Mouse (Mus musculus) midbrain, postnatal 0 days (tissue): Measurements from ENCODE around the gene Nhej1. TPM values are rescaled to one million over a fixed set of nuclear protein-coding genes. Genes with fewer than 3 reads are reported as not detected.

Experiments
- ATAC-seq: fragments of 200-750 bp; cut with Nextera tagmentation; 2 replicates; pipeline ENCODE4 v1.8.0; 2017; ENCODE audit warnings: moderate number of reproducible peaks, mild to moderate bottlenecking, moderate TSS enrichment, moderate library complexity; ENCODE audit not compliant: low FRiP score
- DNase-seq: peaks from one replicate; pipeline ENCODE4 v3.0.0-alpha.2; 2015; ENCODE audit warnings: low spot score
- H3K27ac ChIP-seq: fragments of 300-500 bp; sonication (generic); 2 replicates; pipeline ENCODE4 v1.5.1; 2014; ENCODE audit warnings: low read depth, mild to moderate bottlenecking, low read length, mixed read lengths
- H3K27me3 ChIP-seq: fragments of 300-500 bp; sonication (generic); 2 replicates; pipeline ENCODE4 v1.6.1; 2014; ENCODE audit warnings: low read length, control low read depth, mixed read lengths; ENCODE audit not compliant: insufficient read depth
- H3K36me3 ChIP-seq: fragments of 300-500 bp; sonication (generic); 2 replicates; pipeline ENCODE4 v1.6.1; 2014; ENCODE audit warnings: low read length, control low read depth, mixed read lengths; ENCODE audit not compliant: insufficient read depth
- H3K4me1 ChIP-seq: fragments of 300-500 bp; sonication (generic); 2 replicates; pipeline ENCODE4 v1.6.1; 2014; ENCODE audit warnings: mild to moderate bottlenecking, control low read depth, antibody characterized with exemption, low read length, mixed read lengths; ENCODE audit not compliant: insufficient read depth
- H3K4me2 ChIP-seq: fragments of 300-500 bp; sonication (generic); 2 replicates; pipeline ENCODE4 v1.6.1; 2014; ENCODE audit warnings: low read depth, mild to moderate bottlenecking, low read length, mixed read lengths; ENCODE audit not compliant: poor library complexity, severe bottlenecking
- H3K4me3 ChIP-seq: fragments of 300-500 bp; sonication (generic); 2 replicates; pipeline ENCODE4 v1.5.1; 2014; ENCODE audit warnings: low read depth, mild to moderate bottlenecking, low read length, moderate library complexity
- H3K9ac ChIP-seq: fragments of 300-500 bp; sonication (generic); replicated peaks from 2 replicates; pipeline ENCODE4 v1.6.1; 2014; ENCODE audit warnings: mild to moderate bottlenecking, low read length, moderate library complexity, mixed read lengths; ENCODE audit not compliant: poor library complexity, severe bottlenecking
- H3K9me3 ChIP-seq: fragments of 300-500 bp; sonication (generic); 2 replicates; pipeline ENCODE4 v1.6.1; 2016; ENCODE audit warnings: low read length, control low read depth
- CTCF ChIP-seq: IDR thresholded peaks from 2 replicates; pipeline ENCODE4 v1.5.1; 2016; ENCODE audit warnings: antibody characterized with exemption, mild to moderate bottlenecking
- WGBS: fragments of 180-500 bp; shearing (Covaris S2); extraction: QIAGEN DNeasy Blood & Tissue Kit; methylation state at CpG from one replicate; pipeline ENCODE4 v1.1.7; 2014; 5-methylcytosine and 5-hydroxymethylcytosine counted together
- polyA plus RNA-seq: library from polyadenylated mRNA; unstranded; fragments of >200 nt; fragmentation: Nextera tagmentation; extraction: Ambion mirVana; gene quantifications from 2 replicates; pipeline ENCODE4 v1.2.1, GENCODE M21; 2015
- total RNA-seq: library from RNA; depleted of rRNA; stranded (reverse); fragments of >200 nt; gene quantifications from 2 replicates; pipeline ENCODE4 v1.2.3, GENCODE M21; 2014

The Nhej1 gene
- total and polyA plus RNA-seq, 2 experiments from 2014 or later: 2.4 to 3.4 TPM

GRCm38 (mm10) chr1:75128641-75129040 lies 3.6 kb upstream of the Nhej1 start:
- Histone ChIP-seq H3K27me3 (no peaks in the 10 kb centered on the region), H3K27ac (no peak overlapping the region), H3K9me3 (no peaks in the 10 kb centered on the region), H3K4me1 (no peaks in the 10 kb centered on the region), H3K9ac (no peak overlapping the region), H3K4me2 (no peak overlapping the region), H3K4me3 (no peak overlapping the region), H3K36me3 (no peaks in the 10 kb centered on the region)
- 78% methylated on average over 3 of the region's 3 CpGs for WGBS
- no peak for TF ChIP-seq CTCF
- no peak for DNase-seq
- no peak for ATAC-seq

- Histone ChIP-seq H3K4me1 (no peaks in the 10 kb centered on the region), H3K9me3 (no peaks in the 10 kb centered on the region), H3K4me2 (peak overlapping the region; percentile 50), H3K36me3 (no peaks in the 10 kb centered on the region), H3K9ac (peak overlapping the region; percentile 66; the same call in 1 of the 2 replicates), H3K4me3 (peak overlapping the region; percentile 61), H3K27me3 (no peaks in the 10 kb centered on the region), H3K27ac (peak overlapping the region; percentile 82)
- WGBS: 34% methylated on average over 5 of the region's 5 CpGs
- DNase-seq: no peak
- no peak for ATAC-seq
- TF ChIP-seq CTCF: no peak
Observed at GRCm38 (mm10) chr1:75125418-75125817, 418 bp upstream of the Nhej1 start.

- no peaks in the 10 kb centered on the region for H3K4me1 ChIP-seq
- no peak overlapping the region for H3K4me3 ChIP-seq
- H3K9ac ChIP-seq: no peak overlapping the region
- 80% methylated on average over 3 of the region's 3 CpGs for WGBS
- no peak overlapping the region for H3K4me2 ChIP-seq
- peak; percentile 22; the same call in 1 of the 2 replicates for TF ChIP-seq CTCF
- no peaks in the 10 kb centered on the region for H3K36me3 ChIP-seq
- H3K27ac ChIP-seq: no peak overlapping the region
- DNase-seq (no peak), ATAC-seq (no peak)
- H3K27me3 ChIP-seq: no peaks in the 10 kb centered on the region
- H3K9me3 ChIP-seq: no peaks in the 10 kb centered on the region
Observed at GRCm38 (mm10) chr1:75122211-75122610, 2.8 kb downstream of the Nhej1 start.

GRCm38 (mm10) chr1:75052091-75052490 lies 72.9 kb downstream of the Nhej1 start:
- Histone ChIP-seq H3K4me2 (no peak overlapping the region), H3K4me1 (no peaks in the 10 kb centered on the region), H3K36me3 (no peaks in the 10 kb centered on the region), H3K4me3 (no peak overlapping the region), H3K9me3 (no peaks in the 10 kb centered on the region), H3K27me3 (no peaks in the 10 kb centered on the region), H3K9ac (no peak overlapping the region), H3K27ac (no peak overlapping the region)
- TF ChIP-seq CTCF: peak; percentile 83
- no peak for ATAC-seq
- 30% methylated on average over 4 of the region's 4 CpGs for WGBS
- peak; percentile 72 for DNase-seq

GRCm38 (mm10) chr1:75051428-75051827 lies 73.6 kb downstream of the Nhej1 start:
- H3K9ac ChIP-seq: no peak overlapping the region
- H3K27ac ChIP-seq: no peak overlapping the region
- no peaks in the 10 kb centered on the region for H3K36me3 ChIP-seq
- DNase-seq (no peak), ATAC-seq (no peak)
- H3K4me3 ChIP-seq: no peak overlapping the region
- no peaks in the 10 kb centered on the region for H3K9me3 ChIP-seq
- H3K27me3 ChIP-seq: no peaks in the 10 kb centered on the region
- TF ChIP-seq CTCF: no peak
- WGBS: 71% methylated on average over 7 of the region's 7 CpGs
- H3K4me1 ChIP-seq: no peaks in the 10 kb centered on the region
- no peak overlapping the region for H3K4me2 ChIP-seq

- no peaks in the 10 kb centered on the region for H3K36me3 ChIP-seq
- WGBS: 93% methylated on average over 2 of the region's 2 CpGs
- no peak for DNase-seq
- H3K4me2 ChIP-seq: no peak overlapping the region
- H3K9ac ChIP-seq: no peak overlapping the region
- no peak overlapping the region for H3K4me3 ChIP-seq
- no peak overlapping the region for H3K27ac ChIP-seq
- no peak for TF ChIP-seq CTCF
- H3K4me1 ChIP-seq: no peaks in the 10 kb centered on the region
- H3K27me3 ChIP-seq: no peaks in the 10 kb centered on the region
- H3K9me3 ChIP-seq: no peaks in the 10 kb centered on the region
- ATAC-seq: no peak
Observed at GRCm38 (mm10) chr1:75048571-75048970, 76.4 kb downstream of the Nhej1 start.
